Mouse (Mus musculus): ENCODE results near the gene Figla. TPM values are rescaled to one million over a fixed set of nuclear protein-coding genes. Genes with fewer than 3 reads are reported as not detected.

The Figla gene
- polyA plus RNA-seq, 1 experiment, result not detected

GRCm38 (mm10) chr6:86062684-86063083 is 46.7 kb downstream of the Figla start:
- peaks cover 8% of the 10 kb centered on the region for H3K4me1 ChIP-seq (ENCODE audit: control insufficient read depth)
- H3K9me3 ChIP-seq (ENCODE audit: control insufficient read depth, low read length), result no peaks in the 10 kb centered on the region
- peaks cover 23% of the 10 kb centered on the region for H3K27me3 ChIP-seq (ENCODE audit: control insufficient read depth)
- no peaks in the 10 kb centered on the region for H3K36me3 ChIP-seq (ENCODE audit: control insufficient read depth)
- no peak for TF ChIP-seq GATA1 (IDR thresholded peaks at IDR 0.05; ENCODE audit: low read length)
- H3K4me3 ChIP-seq (replicated peaks), result no peak overlapping the region

GRCm38 (mm10) chr6:86064318-86065016 is 48.5 kb downstream of the Figla start:
- H3K4me1 ChIP-seq (ENCODE audit: control insufficient read depth), result peaks cover 11% of the 10 kb centered on the region
- peaks cover 22% of the 10 kb centered on the region for H3K27me3 ChIP-seq (ENCODE audit: control insufficient read depth)
- no peak overlapping the region for H3K4me3 ChIP-seq (replicated peaks)
- H3K36me3 ChIP-seq (ENCODE audit: control insufficient read depth), result no peaks in the 10 kb centered on the region
- no peaks in the 10 kb centered on the region for H3K9me3 ChIP-seq (ENCODE audit: control insufficient read depth, low read length)
- TF ChIP-seq GATA1 (IDR thresholded peaks at IDR 0.05; ENCODE audit: low read length) (no peak), TAL1 (IDR thresholded peaks at IDR 0.05; ENCODE audit: low read length) (no peak)

- peaks cover 30% of the 10 kb centered on the region for H3K4me1 ChIP-seq (ENCODE audit: control insufficient read depth)
- H3K4me3 ChIP-seq (replicated peaks), result no peak overlapping the region
- peaks cover 22% of the 10 kb centered on the region for H3K27me3 ChIP-seq (ENCODE audit: control insufficient read depth)
- H3K36me3 ChIP-seq (ENCODE audit: control insufficient read depth), result no peaks in the 10 kb centered on the region
- no peaks in the 10 kb centered on the region for H3K9me3 ChIP-seq (ENCODE audit: control insufficient read depth, low read length)
- no peak for TF ChIP-seq GATA1 (IDR thresholded peaks at IDR 0.05; ENCODE audit: low read length)
- no peak for TF ChIP-seq TAL1 (IDR thresholded peaks at IDR 0.05; ENCODE audit: low read length)
These were observed 50.8 kb downstream of the Figla start for GRCm38 (mm10) chr6:86066727-86067126.

GRCm38 (mm10) chr6:86067145-86067544 is 51.2 kb downstream of the Figla start:
- Histone ChIP-seq H3K36me3 (ENCODE audit: control insufficient read depth) (no peaks in the 10 kb centered on the region), H3K27me3 (ENCODE audit: control insufficient read depth) (peaks cover 22% of the 10 kb centered on the region), H3K4me3 (replicated peaks) (no peak overlapping the region), H3K4me1 (ENCODE audit: control insufficient read depth) (peaks cover 34% of the 10 kb centered on the region), H3K9me3 (ENCODE audit: control insufficient read depth, low read length) (no peaks in the 10 kb centered on the region)
- TF ChIP-seq GATA1 (IDR thresholded peaks at IDR 0.05; ENCODE audit: low read length), result no peak
- no peak for TF ChIP-seq TAL1 (IDR thresholded peaks at IDR 0.05; ENCODE audit: low read length)

GRCm38 (mm10) chr6:86069009-86069408 is 53.0 kb downstream of the Figla start:
- no peaks in the 10 kb centered on the region for H3K36me3 ChIP-seq (ENCODE audit: control insufficient read depth)
- H3K4me1 ChIP-seq (ENCODE audit: control insufficient read depth), result peaks cover 45% of the 10 kb centered on the region
- TF ChIP-seq TAL1 (IDR thresholded peaks at IDR 0.05; ENCODE audit: low read length) (no peak), GATA1 (IDR thresholded peaks at IDR 0.05; ENCODE audit: low read length) (no peak)
- H3K27me3 ChIP-seq (ENCODE audit: control insufficient read depth), result peaks cover 12% of the 10 kb centered on the region
- H3K4me3 ChIP-seq (replicated peaks), result no peak overlapping the region
- no peaks in the 10 kb centered on the region for H3K9me3 ChIP-seq (ENCODE audit: control insufficient read depth, low read length)

- Histone ChIP-seq H3K27me3 (ENCODE audit: control insufficient read depth) (peaks cover 12% of the 10 kb centered on the region), H3K4me3 (replicated peaks) (no peak overlapping the region), H3K9me3 (ENCODE audit: control insufficient read depth, low read length) (no peaks in the 10 kb centered on the region), H3K36me3 (ENCODE audit: control insufficient read depth) (no peaks in the 10 kb centered on the region), H3K4me1 (ENCODE audit: control insufficient read depth) (peaks cover 48% of the 10 kb centered on the region)
- TF ChIP-seq GATA1 (IDR thresholded peaks at IDR 0.05; ENCODE audit: low read length), result no peak
- no peak for TF ChIP-seq TAL1 (IDR thresholded peaks at IDR 0.05; ENCODE audit: low read length)
These were observed 53.9 kb downstream of the Figla start for GRCm38 (mm10) chr6:86069856-86070255.

- peaks cover 52% of the 10 kb centered on the region for H3K4me1 ChIP-seq (ENCODE audit: control insufficient read depth)
- H3K36me3 ChIP-seq (ENCODE audit: control insufficient read depth), result no peaks in the 10 kb centered on the region
- H3K9me3 ChIP-seq (ENCODE audit: control insufficient read depth, low read length), result no peaks in the 10 kb centered on the region
- TF ChIP-seq TAL1 (IDR thresholded peaks at IDR 0.05; ENCODE audit: low read length) (no peak), GATA1 (IDR thresholded peaks at IDR 0.05; ENCODE audit: low read length) (no peak)
- H3K27me3 ChIP-seq (ENCODE audit: control insufficient read depth), result peaks cover 12% of the 10 kb centered on the region
- H3K4me3 ChIP-seq (replicated peaks), result no peak overlapping the region
These were observed 54.3 kb downstream of the Figla start for GRCm38 (mm10) chr6:86070277-86070676.

Other genes with a start within 250 kb of the Figla start
- not detected in 2 replicates for gene Nat8f6, start 195.2 kb upstream of the Figla start, polyA plus RNA-seq (2012)
- not detected in 2 replicates for gene Nat8f5, start 195.2 kb upstream of the Figla start, polyA plus RNA-seq (2012)
- gene Nat8, start 184.1 kb upstream of the Figla start, polyA plus RNA-seq (2012), result not detected in 2 replicates
- gene Nat8f2, start 147.0 kb upstream of the Figla start, polyA plus RNA-seq (2012), result not detected in 2 replicates
- 0.06 TPM in 1 of 2 replicates, not detected in the other for gene Nat8f4, start 111.3 kb upstream of the Figla start, polyA plus RNA-seq (2012)
- gene Tprkb, start 104.3 kb upstream of the Figla start, polyA plus RNA-seq (2012), result 0.18 and 0.21 TPM in 2 replicates
- gene Nat8f1, start 100.5 kb upstream of the Figla start, polyA plus RNA-seq (2012), result 0.13 TPM in 1 of 2 replicates, not detected in the other
- 2.2 and 2.3 TPM in 2 replicates for gene Dusp11, start 54.5 kb upstream of the Figla start, polyA plus RNA-seq (2012)
- gene Add2, start 12.5 kb downstream of the Figla start, polyA plus RNA-seq (2012), result 39.0 and 41.8 TPM in 2 replicates
- not detected in 2 replicates for gene Tgfa, start 179.1 kb downstream of the Figla start, polyA plus RNA-seq (2012)

Data from erythroblast, embryonic 14.5 days (primary cell).